Mouse (Mus musculus) liver, embryonic 12.5 days (tissue): Measurements from ENCODE around the gene Rnf169. TPM values are rescaled to one million over a fixed set of nuclear protein-coding genes. Genes with fewer than 3 reads are reported as not detected.
A peak's percentile ranks its signal among the peaks of the same experiment; 100 is the strongest.

ENCODE experiments used
- ATAC-seq: fragments of 200-750 bp; cut with Nextera tagmentation; 2 replicates; pipeline ENCODE4 v1.8.0; 2017; ENCODE audit warnings: moderate number of reproducible peaks, mild to moderate bottlenecking, moderate library complexity
- H3K27ac ChIP-seq: fragments of 300-500 bp; sonication (generic); 2 replicates; pipeline ENCODE4 v1.5.1; 2016; ENCODE audit warnings: mild to moderate bottlenecking
- H3K27me3 ChIP-seq: fragments of 300-500 bp; sonication (generic); replicated peaks from 2 replicates; pipeline ENCODE4 v1.6.1; 2016; ENCODE audit warnings: mild to moderate bottlenecking, moderate library complexity
- H3K36me3 ChIP-seq: fragments of 300-500 bp; sonication (generic); 2 replicates; pipeline ENCODE4 v1.6.1; 2016; ENCODE audit warnings: mild to moderate bottlenecking, moderate library complexity
- H3K4me1 ChIP-seq: fragments of 300-500 bp; sonication (generic); 2 replicates; pipeline ENCODE4 v1.6.1; 2016
- H3K4me2 ChIP-seq: fragments of 300-500 bp; sonication (generic); 2 replicates; pipeline ENCODE4 v1.6.1; 2016; ENCODE audit warnings: mild to moderate bottlenecking, moderate library complexity
- H3K4me3 ChIP-seq: fragments of 300-500 bp; sonication (generic); 2 replicates; pipeline ENCODE4 v1.5.1; 2016; ENCODE audit warnings: mild to moderate bottlenecking, moderate library complexity
- H3K9ac ChIP-seq: fragments of 300-500 bp; sonication (generic); 2 replicates; pipeline ENCODE4 v1.6.1; 2016; ENCODE audit warnings: mild to moderate bottlenecking, moderate library complexity
- H3K9me3 ChIP-seq: fragments of 300-500 bp; sonication (generic); replicated peaks from 2 replicates; pipeline ENCODE4 v1.6.1; 2016; ENCODE audit warnings: mild to moderate bottlenecking, moderate library complexity
- WGBS: fragments of 180-500 bp; shearing (Covaris S2); methylation state at CpG from one replicate; pipeline ENCODE4 v1.1.7; 2016; ENCODE audit not compliant: insufficient replicate concordance; 5-methylcytosine and 5-hydroxymethylcytosine counted together
- polyA plus RNA-seq: library from polyadenylated mRNA; unstranded; fragments of >200 nt; fragmentation: Nextera tagmentation; extraction: Ambion mirVana; gene quantifications from 2 replicates; pipeline ENCODE4 v1.2.1, GENCODE M21; 2016

Rnf169 gene
- 2.1 and 2.3 TPM in 2 replicates for polyA plus RNA-seq

- under 1% methylated on average over 55 of the region's 55 CpGs for WGBS
- Histone ChIP-seq H3K9ac (peak within 1 kb of the TSS; percentile 96), H3K4me1 (peaks cover 31% of the 10 kb centered on the region), H3K9me3 (no peaks in the 10 kb centered on the region), H3K27ac (peak within 1 kb of the TSS; percentile 87), H3K36me3 (no peaks in the 10 kb centered on the region), H3K27me3 (no peaks in the 10 kb centered on the region), H3K4me2 (peak within 1 kb of the TSS; percentile 97), H3K4me3 (peak within 1 kb of the TSS; percentile 97)
- ATAC-seq = peak; percentile 93
Measured at GRCm38 (mm10) chr7:99980132-99980591, at the start of gene Rnf169. TSS of gene Rnf169 (minus strand) at chr7:99980448.

DNA sequence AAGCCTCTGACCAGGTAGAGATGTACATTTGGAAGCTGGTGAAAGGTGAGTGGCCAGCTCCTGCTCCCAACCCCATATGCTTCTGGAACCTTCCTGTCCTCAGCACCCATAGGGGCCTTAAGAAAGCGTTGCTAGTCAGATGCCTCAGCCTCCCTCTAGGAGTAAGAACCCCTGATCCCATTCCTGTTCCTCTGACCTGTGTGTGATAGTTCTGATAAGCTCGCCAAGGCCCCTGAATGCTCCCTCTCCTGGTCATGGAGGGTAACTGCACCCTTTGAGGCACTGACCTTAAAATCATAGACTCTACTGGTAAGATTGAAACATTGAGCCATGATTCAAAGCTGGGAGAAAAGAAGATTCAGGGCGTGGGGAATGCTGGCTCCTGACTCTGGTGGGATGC lies 49.1 kb upstream of the Rnf169 start:
- no peak overlapping the region for H3K27ac ChIP-seq
- no peak overlapping the region for H3K9ac ChIP-seq
- no peak overlapping the region for H3K4me3 ChIP-seq
- H3K27me3 ChIP-seq = peaks cover 9% of the 10 kb centered on the region
- H3K4me1 ChIP-seq = no peaks in the 10 kb centered on the region
- no peak for ATAC-seq
- H3K9me3 ChIP-seq = no peaks in the 10 kb centered on the region
- H3K4me2 ChIP-seq = no peak overlapping the region
- H3K36me3 ChIP-seq = no peaks in the 10 kb centered on the region
- WGBS = 17% methylated on average over 3 of the region's 3 CpGs

DNA sequence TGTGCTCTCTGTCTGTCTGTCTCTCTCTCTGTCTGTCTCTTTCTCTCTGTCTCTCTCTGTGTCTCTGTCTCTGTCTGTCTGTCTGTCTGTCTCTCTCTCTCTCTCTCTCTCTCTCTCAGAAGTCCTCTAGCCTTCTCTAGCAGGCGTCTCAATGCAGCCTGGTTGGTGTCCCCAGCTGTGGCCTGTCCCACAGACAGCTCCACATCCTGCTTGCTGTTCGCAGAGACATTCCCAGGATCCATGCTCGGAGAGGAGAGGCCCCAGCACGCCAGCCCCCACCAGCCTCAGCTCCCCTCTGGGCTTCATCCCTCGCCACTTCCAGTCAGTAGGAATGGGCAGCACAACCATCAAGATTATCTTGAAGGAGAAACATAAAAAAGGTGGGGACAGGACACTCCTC lies 47.1 kb upstream of the Rnf169 start:
- Histone ChIP-seq H3K9me3 (no peaks in the 10 kb centered on the region), H3K27ac (no peak overlapping the region), H3K4me1 (no peaks in the 10 kb centered on the region), H3K36me3 (no peaks in the 10 kb centered on the region), H3K4me2 (no peak overlapping the region), H3K9ac (no peak overlapping the region), H3K4me3 (no peak overlapping the region), H3K27me3 (peaks cover 13% of the 10 kb centered on the region)
- no peak for ATAC-seq
- WGBS = 41% methylated on average over 5 of the region's 5 CpGs

GRCm38 (mm10) chr7:100017056-100017455 lies 36.8 kb upstream of the Rnf169 start:
- WGBS = 68% methylated on average over 8 of the region's 8 CpGs
- H3K4me3 ChIP-seq = no peak overlapping the region

DNA sequence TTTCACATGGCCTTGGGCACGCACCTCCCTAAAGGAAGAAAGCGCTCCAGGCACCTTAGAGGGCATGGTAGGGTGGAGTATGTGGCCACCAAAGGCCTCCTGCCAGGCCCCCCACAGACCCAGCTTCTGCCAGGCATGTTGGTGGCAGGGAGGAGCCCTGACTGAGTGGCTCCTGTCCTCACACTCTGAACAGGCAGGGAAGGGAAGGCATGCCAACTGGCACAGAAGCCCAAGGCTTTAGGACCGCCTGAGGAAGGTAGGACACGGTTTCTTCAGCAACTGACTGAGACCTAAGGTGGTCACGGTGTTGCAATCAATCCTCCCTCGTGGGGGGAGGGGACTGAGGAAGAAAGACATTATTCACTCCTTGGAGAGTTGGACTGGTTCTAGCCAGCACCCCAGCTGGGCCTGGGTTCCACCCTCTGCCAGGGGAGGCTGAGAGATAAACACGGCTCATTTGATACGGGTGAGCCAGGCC lies 33.9 kb upstream of the Rnf169 start:
- Histone ChIP-seq H3K27me3 (peaks cover 27% of the 10 kb centered on the region), H3K4me1 (no peaks in the 10 kb centered on the region), H3K36me3 (no peaks in the 10 kb centered on the region), H3K4me2 (no peak overlapping the region), H3K4me3 (no peak overlapping the region), H3K9me3 (no peaks in the 10 kb centered on the region), H3K27ac (no peak overlapping the region), H3K9ac (no peak overlapping the region)
- 44% methylated on average over 8 of the region's 8 CpGs for WGBS
- no peak for ATAC-seq

More at GRCm38 (mm10) chr7:100017056-100017455, 36.8 kb upstream of the Rnf169 start:
- H3K27me3 ChIP-seq = peaks cover 16% of the 10 kb centered on the region
- H3K4me1 ChIP-seq = no peaks in the 10 kb centered on the region
- no peak overlapping the region for H3K4me2 ChIP-seq
- no peaks in the 10 kb centered on the region for H3K36me3 ChIP-seq
- no peak overlapping the region for H3K9ac ChIP-seq
- no peak overlapping the region for H3K27ac ChIP-seq
- ATAC-seq = no peak
- no peaks in the 10 kb centered on the region for H3K9me3 ChIP-seq

GRCm38 (mm10) chr7:100012515-100012914 lies 32.3 kb upstream of the Rnf169 start:
- Histone ChIP-seq H3K4me3 (no peak overlapping the region), H3K9me3 (no peaks in the 10 kb centered on the region), H3K4me2 (no peak overlapping the region), H3K9ac (no peak overlapping the region), H3K36me3 (no peaks in the 10 kb centered on the region), H3K27ac (no peak overlapping the region), H3K27me3 (peaks cover 44% of the 10 kb centered on the region), H3K4me1 (no peaks in the 10 kb centered on the region)
- ATAC-seq = no peak
- 43% methylated on average over 6 of the region's 6 CpGs for WGBS

GRCm38 (mm10) chr7:100012085-100012484 lies 31.8 kb upstream of the Rnf169 start:
- peaks cover 48% of the 10 kb centered on the region for H3K27me3 ChIP-seq
- no peaks in the 10 kb centered on the region for H3K36me3 ChIP-seq
- H3K4me1 ChIP-seq = no peaks in the 10 kb centered on the region
- no peak overlapping the region for H3K4me3 ChIP-seq
- H3K9me3 ChIP-seq = no peaks in the 10 kb centered on the region
- ATAC-seq = no peak
- no peak overlapping the region for H3K9ac ChIP-seq
- 59% methylated on average over 8 of the region's 8 CpGs for WGBS
- no peak overlapping the region for H3K4me2 ChIP-seq
- no peak overlapping the region for H3K27ac ChIP-seq

DNA sequence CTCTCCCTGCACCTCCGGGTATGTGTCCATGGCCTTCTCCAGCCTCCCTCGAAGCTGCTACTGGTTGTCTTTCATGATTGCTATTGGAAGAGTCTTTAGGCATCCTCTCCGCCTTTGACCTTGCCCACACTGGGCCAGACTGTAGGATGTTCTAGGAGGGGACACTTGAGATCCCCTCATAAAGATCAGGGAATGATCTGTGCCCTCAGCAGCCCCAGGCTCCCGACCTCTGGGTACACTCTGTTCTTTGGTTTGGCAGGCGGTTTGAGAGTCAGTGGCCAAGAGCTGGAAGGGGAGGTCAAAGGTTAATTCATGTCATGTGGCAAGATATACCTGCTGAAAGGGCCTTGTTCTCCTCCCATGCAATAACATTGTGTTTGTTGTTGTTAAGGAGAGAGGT lies 30.5 kb upstream of the Rnf169 start:
- Histone ChIP-seq H3K4me1 (no peaks in the 10 kb centered on the region), H3K4me3 (no peak overlapping the region), H3K4me2 (no peak overlapping the region), H3K9me3 (no peaks in the 10 kb centered on the region), H3K36me3 (no peaks in the 10 kb centered on the region), H3K27ac (no peak overlapping the region), H3K27me3 (peaks cover 61% of the 10 kb centered on the region), H3K9ac (no peak overlapping the region)
- ATAC-seq = no peak
- 41% methylated on average over 5 of the region's 5 CpGs for whole genome bisulfite sequencing

- H3K27ac ChIP-seq = no peak overlapping the region
- no peaks in the 10 kb centered on the region for H3K36me3 ChIP-seq
- ATAC-seq = peak; percentile 21; the same call in 1 of the 2 replicates
- H3K4me1 ChIP-seq = no peaks in the 10 kb centered on the region
- no peak overlapping the region for H3K9ac ChIP-seq
- H3K4me2 ChIP-seq = no peak overlapping the region
- H3K4me3 ChIP-seq = no peak overlapping the region
- 17% methylated on average over 11 of the region's 11 CpGs for WGBS
- no peaks in the 10 kb centered on the region for H3K9me3 ChIP-seq
- H3K27me3 ChIP-seq = peaks cover 62% of the 10 kb centered on the region
Measured at GRCm38 (mm10) chr7:100009640-100010039, 29.4 kb upstream of the Rnf169 start.

- H3K27ac ChIP-seq = no peak overlapping the region
- no peak overlapping the region for H3K4me3 ChIP-seq
- no peak overlapping the region for H3K4me2 ChIP-seq
- ATAC-seq = no peak
- no peaks in the 10 kb centered on the region for H3K9me3 ChIP-seq
- peaks cover 71% of the 10 kb centered on the region for H3K27me3 ChIP-seq
- H3K9ac ChIP-seq = no peak overlapping the region
- no peaks in the 10 kb centered on the region for H3K4me1 ChIP-seq
- H3K36me3 ChIP-seq = no peaks in the 10 kb centered on the region
- WGBS = 60% methylated on average over 4 of the region's 4 CpGs
Measured at GRCm38 (mm10) chr7:100008765-100009164, 28.5 kb upstream of the Rnf169 start.

DNA sequence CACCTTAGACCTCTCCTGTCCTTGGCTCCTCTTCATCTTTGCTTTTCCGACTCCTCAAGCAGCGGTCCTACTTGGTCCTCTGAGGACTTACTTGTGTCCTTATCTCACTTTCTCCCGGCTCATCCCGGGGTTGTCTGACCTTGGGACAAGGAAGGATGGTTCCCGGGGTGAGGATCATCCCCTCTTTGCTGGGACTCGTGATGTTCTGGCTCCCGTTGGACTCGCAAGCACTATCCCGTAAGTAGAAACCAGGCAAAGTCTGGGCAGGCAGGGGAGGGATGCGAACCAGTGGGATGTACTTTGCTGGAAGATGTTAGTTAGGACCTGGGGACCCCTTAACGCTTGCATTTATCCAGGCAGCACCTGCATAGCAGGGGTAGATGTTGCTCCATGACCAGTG lies 26.2 kb upstream of the Rnf169 start:
- WGBS = 7% methylated on average over 11 of the region's 11 CpGs
- Histone ChIP-seq H3K4me1 (no peaks in the 10 kb centered on the region), H3K27ac (no peak overlapping the region), H3K9me3 (no peaks in the 10 kb centered on the region), H3K4me3 (peak overlapping the region; percentile 41; the same call in 1 of the 2 replicates), H3K36me3 (no peaks in the 10 kb centered on the region), H3K4me2 (peak overlapping the region; percentile 59), H3K27me3 (peaks cover 77% of the 10 kb centered on the region), H3K9ac (no peak overlapping the region)
- no peak for ATAC-seq

GRCm38 (mm10) chr7:100005790-100006189 lies 25.5 kb upstream of the Rnf169 start, which contains the start of gene Chrdl2:
TSS of gene Chrdl2 (plus strand) at chr7:100006172.
- Histone ChIP-seq H3K36me3 (no peaks in the 10 kb centered on the region), H3K4me3 (peak within 1 kb of the TSS; percentile 41), H3K27ac (no peak within 1 kb of the TSS), H3K4me1 (no peaks in the 10 kb centered on the region), H3K9me3 (no peaks in the 10 kb centered on the region), H3K4me2 (peak within 1 kb of the TSS; percentile 59), H3K27me3 (peaks cover 83% of the 10 kb centered on the region), H3K9ac (no peak within 1 kb of the TSS)
- 1% methylated on average over 44 of the region's 44 CpGs for WGBS
- no peak for ATAC-seq

DNA sequence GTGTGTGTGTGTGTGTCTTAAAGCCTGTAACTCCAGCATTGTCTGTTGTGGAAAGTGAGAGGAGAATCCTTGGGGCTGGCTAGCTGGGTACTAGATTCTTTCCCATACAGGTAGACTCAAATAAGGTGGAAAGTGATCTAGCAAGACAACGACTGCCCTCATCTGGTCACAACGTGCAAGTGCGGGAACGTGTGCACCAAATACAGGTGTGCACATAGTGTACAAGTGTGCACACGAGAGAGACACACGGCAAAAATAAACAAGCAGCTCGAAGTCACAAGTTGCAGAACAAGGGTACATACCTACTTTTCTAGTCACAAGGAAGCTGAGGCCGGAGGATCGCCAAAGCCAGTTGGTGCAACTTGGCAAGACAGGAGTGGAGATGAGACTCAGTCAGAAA lies 23.5 kb upstream of the Rnf169 start:
- H3K9ac ChIP-seq = no peak overlapping the region
- H3K27ac ChIP-seq = no peak overlapping the region
- no peak for ATAC-seq
- H3K4me1 ChIP-seq = no peaks in the 10 kb centered on the region
- no peaks in the 10 kb centered on the region for H3K36me3 ChIP-seq
- peaks cover 70% of the 10 kb centered on the region for H3K27me3 ChIP-seq
- H3K4me3 ChIP-seq = no peak overlapping the region
- no peak overlapping the region for H3K4me2 ChIP-seq
- H3K9me3 ChIP-seq = no peaks in the 10 kb centered on the region
- 38% methylated on average over 9 of the region's 9 CpGs for WGBS
